Mouse (Mus musculus): ENCODE results near the gene Sh2b1.

GRCm38 (mm10) chr7:126429503-126429898 is 45.7 kb downstream of the Sh2b1 start:
- no peak for TF ChIP-seq CTCF (IDR thresholded peaks at IDR 0.05; ENCODE audit: low read depth)
- no peak for TF ChIP-seq EP300 (IDR thresholded peaks at IDR 0.05; ENCODE audit: low read depth)

Measured in liver, embryonic 14.5 days (tissue).